Mouse (Mus musculus) embryonic facial prominence, embryonic 15.5 days (tissue): ENCODE measurements around the gene Adamtsl4. TPM values are rescaled to one million over a fixed set of nuclear protein-coding genes. Genes with fewer than 3 reads are reported as not detected.

Source experiments
- ATAC-seq: fragments of 200-750 bp; cut with Nextera tagmentation; 2 replicates; pipeline ENCODE4 v1.8.0; 2017; ENCODE audit warnings: low read depth, moderate TSS enrichment; ENCODE audit not compliant: insufficient number of reproducible peaks, low FRiP score, low TSS enrichment
- H3K27ac ChIP-seq: fragments of 300-500 bp; sonication (generic); replicated peaks from 2 replicates; pipeline ENCODE4 v1.5.1; 2015; ENCODE audit warnings: mild to moderate bottlenecking, inconsistent platforms
- H3K27me3 ChIP-seq: fragments of 300-500 bp; sonication (generic); 2 replicates; pipeline ENCODE4 v1.6.1; 2015; ENCODE audit warnings: inconsistent platforms
- H3K36me3 ChIP-seq: fragments of 300-500 bp; sonication (generic); 2 replicates; pipeline ENCODE4 v1.6.1; 2015; ENCODE audit warnings: mild to moderate bottlenecking, inconsistent platforms
- H3K4me1 ChIP-seq: fragments of 300-500 bp; sonication (generic); 2 replicates; pipeline ENCODE4 v1.6.1; 2015; ENCODE audit warnings: inconsistent platforms
- H3K4me2 ChIP-seq: fragments of 300-500 bp; sonication (generic); replicated peaks from 2 replicates; pipeline ENCODE4 v1.6.1; 2015; ENCODE audit warnings: mild to moderate bottlenecking, inconsistent platforms
- H3K4me3 ChIP-seq: fragments of 300-500 bp; sonication (generic); replicated peaks from 2 replicates; pipeline ENCODE4 v1.5.1; 2015; ENCODE audit warnings: mild to moderate bottlenecking, inconsistent platforms
- H3K9ac ChIP-seq: fragments of 300-500 bp; sonication (generic); 2 replicates; pipeline ENCODE4 v1.6.1; 2015; ENCODE audit warnings: inconsistent platforms
- H3K9me3 ChIP-seq: fragments of 300-500 bp; sonication (generic); replicated peaks from 2 replicates; pipeline ENCODE4 v1.6.1; 2016; ENCODE audit warnings: inconsistent platforms
- WGBS: fragments of 180-500 bp; shearing (Covaris S2); methylation state at CpG from one replicate; pipeline ENCODE4 v1.1.7; 2015; 5-methylcytosine and 5-hydroxymethylcytosine counted together
- polyA plus RNA-seq: library from polyadenylated mRNA; unstranded; fragments of >200 nt; fragmentation: Nextera tagmentation; extraction: Ambion mirVana; gene quantifications from 2 replicates; pipeline ENCODE4 v1.2.1, GENCODE M21; 2015

The Adamtsl4 gene
- polyA plus RNA-seq, 1 experiment from 2014 or later: 3.8 TPM

DNA sequence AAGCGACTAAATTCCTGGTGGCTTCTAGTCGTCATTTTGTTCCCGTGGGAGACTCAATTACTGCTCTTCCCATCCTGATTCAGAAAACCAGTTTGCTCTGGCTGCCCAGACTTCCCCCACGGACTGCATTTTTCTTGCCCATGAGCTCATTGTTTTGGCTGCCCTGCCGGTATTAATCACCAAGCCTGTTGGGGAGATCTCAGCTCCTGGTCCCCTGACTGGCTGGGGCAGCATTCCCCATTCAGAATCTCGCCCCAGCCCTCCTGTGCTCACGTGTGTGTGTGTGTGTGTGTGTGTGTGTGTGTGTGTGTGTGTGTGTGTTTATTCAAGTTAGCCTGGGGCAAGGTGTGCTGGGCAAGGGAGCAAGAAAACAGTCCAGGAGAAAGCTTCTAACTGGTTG, 19.7 kb downstream of the Adamtsl4 start:
- peaks cover 41% of the 10 kb centered on the region for H3K36me3 ChIP-seq
- no peaks in the 10 kb centered on the region for H3K9me3 ChIP-seq

DNA sequence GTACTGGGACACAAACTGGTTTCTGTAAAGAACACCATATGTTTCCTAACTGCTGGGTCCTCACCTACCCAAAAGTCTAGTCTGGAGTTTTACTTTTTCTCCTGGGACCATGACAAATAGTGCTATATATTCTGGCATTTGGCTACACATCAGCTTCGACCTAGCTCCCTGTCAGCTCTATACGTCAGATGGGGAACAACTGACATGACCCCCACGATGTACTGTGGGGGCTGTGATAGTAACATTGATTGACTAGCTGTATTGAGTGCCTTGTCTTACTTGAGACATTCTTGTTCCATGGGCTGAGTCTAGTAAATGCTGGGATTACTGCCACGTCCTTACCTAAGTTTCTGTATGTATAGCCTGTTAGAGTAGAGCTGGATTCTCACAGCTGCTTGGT, 20.2 kb downstream of the Adamtsl4 start:
- H3K27me3 ChIP-seq: no peaks in the 10 kb centered on the region
- H3K36me3 ChIP-seq: peaks cover 46% of the 10 kb centered on the region
- H3K4me1 ChIP-seq: peaks cover 51% of the 10 kb centered on the region
- no peak for ATAC-seq
- no peaks in the 10 kb centered on the region for H3K9me3 ChIP-seq
- H3K27ac ChIP-seq: peak overlapping the region; percentile 84
- WGBS: 44% methylated on average over 4 of the region's 4 CpGs
- no peak overlapping the region for H3K9ac ChIP-seq
- no peak overlapping the region for H3K4me2 ChIP-seq
- no peak overlapping the region for H3K4me3 ChIP-seq

More for the DNA sequence above, 19.7 kb downstream of the Adamtsl4 start:
- Histone ChIP-seq H3K4me2 (no peak overlapping the region), H3K9ac (no peak overlapping the region), H3K4me3 (no peak overlapping the region), H3K27ac (peak overlapping the region; percentile 84), H3K27me3 (no peaks in the 10 kb centered on the region), H3K4me1 (peaks cover 51% of the 10 kb centered on the region)
- peak; percentile 45; the same call in 1 of the 2 replicates for ATAC-seq
- WGBS: 22% methylated on average over 7 of the region's 7 CpGs

DNA sequence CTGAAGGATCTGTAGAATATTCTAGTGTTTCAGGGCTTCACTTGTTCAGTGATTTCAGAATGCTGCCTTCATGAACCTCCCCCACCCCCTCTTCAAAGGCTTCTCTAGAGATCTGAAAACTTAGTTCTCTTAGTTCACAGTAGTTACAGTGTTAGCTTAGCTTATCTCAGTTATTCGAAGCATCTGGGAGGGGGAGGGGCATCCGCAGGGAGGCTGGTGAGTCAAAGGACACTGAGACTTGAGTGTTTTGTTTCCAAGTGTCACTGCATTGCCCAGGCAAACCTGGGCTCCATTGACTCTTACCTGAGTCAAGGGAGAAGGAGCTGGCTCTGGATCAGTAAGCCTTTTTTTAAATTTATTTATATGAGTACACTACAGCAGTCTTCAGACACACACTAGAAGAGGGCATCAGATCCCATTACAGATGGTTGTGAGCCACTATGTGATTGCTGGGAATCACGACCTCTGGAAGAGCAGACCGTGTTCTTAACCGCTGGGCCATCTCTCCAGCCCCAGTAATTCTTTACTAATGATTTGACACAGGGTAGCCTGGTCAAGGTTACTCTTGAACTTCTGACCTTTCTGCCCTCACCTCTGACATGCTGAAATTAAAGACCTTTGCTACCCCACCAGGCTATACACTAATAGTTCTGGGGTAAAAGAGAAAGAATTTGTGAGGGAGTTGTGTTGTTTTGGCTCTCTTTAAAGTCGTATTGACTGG, 21.4 kb downstream of the Adamtsl4 start:
- ATAC-seq: no peak
- H3K9ac ChIP-seq: no peak overlapping the region
- no peak overlapping the region for H3K4me3 ChIP-seq
- peaks cover 54% of the 10 kb centered on the region for H3K36me3 ChIP-seq
- 35% methylated on average over 6 of the region's 6 CpGs for WGBS
- no peak overlapping the region for H3K4me2 ChIP-seq
- H3K27me3 ChIP-seq: no peaks in the 10 kb centered on the region
- peaks cover 52% of the 10 kb centered on the region for H3K4me1 ChIP-seq
- H3K27ac ChIP-seq: no peak overlapping the region
- H3K9me3 ChIP-seq: no peaks in the 10 kb centered on the region

DNA sequence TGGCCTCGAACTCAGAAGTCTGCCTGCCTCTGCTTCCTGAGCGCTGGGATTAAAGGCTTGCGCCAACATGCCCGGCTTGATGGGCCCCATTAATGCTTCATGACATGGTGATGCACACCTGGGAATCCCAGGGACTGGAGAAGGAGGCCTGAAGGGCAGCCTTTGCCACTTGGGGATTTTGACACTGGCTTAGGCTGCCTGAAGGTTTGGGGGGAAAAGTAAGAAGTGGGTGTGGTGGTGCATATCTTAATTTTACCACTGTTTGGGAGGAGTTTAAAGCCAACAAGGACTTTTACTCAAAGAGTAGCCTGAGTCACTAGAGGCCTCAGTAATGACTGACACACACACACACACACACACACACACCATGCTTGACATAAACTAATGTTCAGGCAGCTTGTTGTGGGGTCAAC, 22.8 kb downstream of the Adamtsl4 start:
- WGBS: 86% methylated on average over 4 of the region's 4 CpGs
- H3K36me3 ChIP-seq: peaks cover 56% of the 10 kb centered on the region
- H3K4me2 ChIP-seq: no peak overlapping the region
- no peak overlapping the region for H3K27ac ChIP-seq
- no peaks in the 10 kb centered on the region for H3K9me3 ChIP-seq
- H3K4me1 ChIP-seq: peaks cover 65% of the 10 kb centered on the region
- no peak for ATAC-seq
- H3K9ac ChIP-seq: no peak overlapping the region
- H3K27me3 ChIP-seq: no peaks in the 10 kb centered on the region
- no peak overlapping the region for H3K4me3 ChIP-seq

DNA sequence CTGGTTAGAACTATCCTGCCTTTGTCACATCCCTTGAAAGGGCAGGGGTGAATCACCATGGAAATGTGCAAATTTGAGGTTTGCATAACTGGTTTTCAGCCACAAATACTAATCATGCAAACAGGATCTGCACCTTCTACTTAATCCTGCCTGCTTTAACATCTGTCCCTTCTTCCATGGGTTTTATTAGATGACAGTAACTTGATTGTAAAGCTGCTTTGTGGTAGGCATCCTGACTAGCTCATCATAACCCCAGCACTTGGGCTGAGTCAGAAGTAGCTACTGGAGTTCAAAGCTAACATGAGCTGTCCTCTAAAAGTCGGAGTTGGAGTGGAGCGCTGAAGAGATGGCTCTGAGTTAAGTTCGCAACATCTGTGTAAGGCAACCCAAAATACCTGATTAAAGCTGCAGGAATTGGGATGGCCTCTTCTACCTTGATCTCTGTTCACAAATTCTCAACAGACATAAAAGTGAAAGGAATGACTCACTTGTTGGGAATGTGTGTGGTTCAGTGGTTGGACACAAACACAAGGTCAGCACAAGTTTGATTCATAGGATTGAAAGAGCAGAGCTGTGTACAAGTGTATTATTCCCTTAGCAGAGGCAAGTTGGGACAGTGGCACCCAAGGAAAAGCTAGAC, 23.6 kb downstream of the Adamtsl4 start:
- H3K27me3 ChIP-seq: no peaks in the 10 kb centered on the region
- 0 out of 2 replicates have a peak overlapping the region, but pooled peaks have one; percentile 11 for H3K27ac ChIP-seq
- no peak overlapping the region for H3K4me2 ChIP-seq
- no peak for ATAC-seq
- WGBS: 84% methylated on average over 3 of the region's 3 CpGs
- H3K9ac ChIP-seq: no peak overlapping the region
- no peak overlapping the region for H3K4me3 ChIP-seq
- H3K4me1 ChIP-seq: peaks cover 65% of the 10 kb centered on the region
- no peaks in the 10 kb centered on the region for H3K9me3 ChIP-seq
- peaks cover 50% of the 10 kb centered on the region for H3K36me3 ChIP-seq

DNA sequence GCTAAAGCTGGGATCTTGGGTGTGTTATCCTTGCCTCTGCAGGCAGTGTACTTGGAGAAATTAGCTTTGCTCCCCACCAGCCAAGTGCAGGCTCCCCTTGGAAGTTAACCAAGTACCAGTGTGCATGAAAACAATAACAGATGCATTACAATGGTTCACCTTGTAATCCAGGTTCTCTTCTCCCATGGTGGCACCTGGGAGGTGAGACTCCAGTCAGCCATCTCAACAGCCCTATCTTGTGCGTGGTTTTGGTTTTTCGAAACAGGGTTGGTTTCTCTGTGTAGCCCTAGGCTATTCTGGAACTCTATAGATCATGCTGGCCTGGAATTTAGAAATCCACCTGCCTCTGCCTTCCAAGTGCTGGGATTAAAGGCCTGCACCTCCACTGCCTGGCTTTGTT, 24.2 kb downstream of the Adamtsl4 start:
- H3K36me3 ChIP-seq: peaks cover 48% of the 10 kb centered on the region
- 73% methylated on average over 2 of the region's 2 CpGs for WGBS
- no peak overlapping the region; the same call in 1 of the 2 replicates for H3K27ac ChIP-seq
- H3K4me3 ChIP-seq: no peak overlapping the region
- ATAC-seq: no peak
- no peak overlapping the region for H3K4me2 ChIP-seq
- no peaks in the 10 kb centered on the region for H3K27me3 ChIP-seq
- H3K9ac ChIP-seq: no peak overlapping the region
- peaks cover 63% of the 10 kb centered on the region for H3K4me1 ChIP-seq
- H3K9me3 ChIP-seq: no peaks in the 10 kb centered on the region

DNA sequence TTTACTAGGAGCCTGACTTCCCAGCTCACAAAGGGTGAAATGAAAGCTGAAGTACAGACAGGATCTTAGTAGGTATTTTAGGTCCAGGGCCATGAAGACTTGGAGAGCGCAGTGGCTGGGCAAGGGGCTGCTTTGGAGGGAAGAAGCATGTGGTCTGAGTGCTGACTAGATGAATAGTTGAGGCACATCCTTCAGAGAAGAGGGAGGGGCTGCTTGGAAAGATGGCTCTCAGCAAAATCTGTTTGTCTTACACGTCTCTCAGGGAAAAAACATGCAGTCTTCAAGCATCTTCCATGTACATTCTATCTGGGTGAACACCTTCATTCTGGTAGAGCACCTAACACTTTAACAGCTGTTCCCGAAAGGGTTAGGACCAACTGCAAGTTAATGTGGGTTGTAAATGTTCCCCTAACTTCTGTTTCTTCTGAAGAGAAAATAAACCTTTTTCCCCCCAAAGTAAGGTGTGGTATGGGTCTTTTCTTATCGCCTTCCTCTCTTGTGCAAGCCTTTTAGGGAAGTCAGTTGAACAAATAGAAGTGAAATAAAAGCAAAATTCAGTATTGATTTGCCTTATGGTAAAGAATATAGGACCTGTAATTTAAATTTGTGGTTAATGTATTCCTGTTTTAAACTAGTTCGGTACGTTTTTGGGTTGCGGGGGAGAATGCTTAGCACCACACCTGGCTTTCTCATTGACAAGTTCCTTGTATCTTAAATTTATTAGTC, 24.8 kb downstream of the Adamtsl4 start:
- no peaks in the 10 kb centered on the region for H3K9me3 ChIP-seq
- H3K4me3 ChIP-seq: peak overlapping the region; percentile 15; the same call in 1 of the 2 replicates
- ATAC-seq: no peak
- H3K36me3 ChIP-seq: peaks cover 47% of the 10 kb centered on the region
- H3K4me2 ChIP-seq: no peak overlapping the region; the same call in 1 of the 2 replicates
- no peaks in the 10 kb centered on the region for H3K27me3 ChIP-seq
- peaks cover 58% of the 10 kb centered on the region for H3K4me1 ChIP-seq
- 74% methylated on average over 7 of the region's 7 CpGs for WGBS
- no peak overlapping the region; the same call in 1 of the 2 replicates for H3K27ac ChIP-seq
- no peak overlapping the region for H3K9ac ChIP-seq

DNA sequence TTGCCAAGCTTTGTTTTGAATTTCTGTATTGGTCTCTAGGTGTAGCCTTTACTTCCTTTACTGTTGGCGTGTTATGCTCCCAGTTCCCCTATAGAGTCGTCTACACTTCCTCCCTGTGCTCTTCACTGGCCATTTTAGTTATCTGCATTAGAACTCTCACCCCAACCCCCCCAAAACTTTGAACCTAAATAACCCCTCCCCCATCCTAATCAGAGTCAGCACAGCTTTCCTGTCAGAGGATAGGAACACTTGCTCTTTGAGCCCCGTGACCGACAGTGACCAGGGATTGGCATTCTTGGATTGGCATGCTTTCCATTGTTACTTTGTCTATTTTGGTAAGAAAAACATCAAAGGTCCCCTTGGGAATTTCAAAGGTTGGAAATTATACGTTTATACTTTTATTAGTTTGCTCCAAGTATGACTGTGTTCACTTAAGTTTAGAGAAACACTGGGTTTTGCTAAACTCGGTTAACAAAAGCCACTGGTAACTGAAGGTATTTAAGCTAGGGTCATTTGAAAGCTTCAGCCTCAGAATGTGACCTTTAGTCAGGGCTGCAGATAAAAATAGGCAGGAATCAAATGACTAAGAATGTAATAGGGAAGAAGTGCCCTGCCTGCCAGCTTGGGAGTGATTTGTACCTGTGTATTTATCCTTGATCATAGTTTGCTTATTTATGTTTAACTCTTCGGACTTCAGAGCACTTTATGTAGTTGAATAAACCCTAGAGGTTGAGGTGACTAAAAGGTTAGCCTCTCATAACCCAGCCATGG, 25.6 kb downstream of the Adamtsl4 start:
- H3K9ac ChIP-seq: no peak overlapping the region
- H3K4me2 ChIP-seq: peak overlapping the region; percentile 28
- no peaks in the 10 kb centered on the region for H3K27me3 ChIP-seq
- peaks cover 55% of the 10 kb centered on the region for H3K4me1 ChIP-seq
- WGBS: 42% methylated on average over 7 of the region's 7 CpGs
- ATAC-seq: no peak
- peaks cover 47% of the 10 kb centered on the region for H3K36me3 ChIP-seq
- peak overlapping the region; percentile 15 for H3K4me3 ChIP-seq
- no peaks in the 10 kb centered on the region for H3K9me3 ChIP-seq
- no peak overlapping the region; the same call in 1 of the 2 replicates for H3K27ac ChIP-seq

DNA sequence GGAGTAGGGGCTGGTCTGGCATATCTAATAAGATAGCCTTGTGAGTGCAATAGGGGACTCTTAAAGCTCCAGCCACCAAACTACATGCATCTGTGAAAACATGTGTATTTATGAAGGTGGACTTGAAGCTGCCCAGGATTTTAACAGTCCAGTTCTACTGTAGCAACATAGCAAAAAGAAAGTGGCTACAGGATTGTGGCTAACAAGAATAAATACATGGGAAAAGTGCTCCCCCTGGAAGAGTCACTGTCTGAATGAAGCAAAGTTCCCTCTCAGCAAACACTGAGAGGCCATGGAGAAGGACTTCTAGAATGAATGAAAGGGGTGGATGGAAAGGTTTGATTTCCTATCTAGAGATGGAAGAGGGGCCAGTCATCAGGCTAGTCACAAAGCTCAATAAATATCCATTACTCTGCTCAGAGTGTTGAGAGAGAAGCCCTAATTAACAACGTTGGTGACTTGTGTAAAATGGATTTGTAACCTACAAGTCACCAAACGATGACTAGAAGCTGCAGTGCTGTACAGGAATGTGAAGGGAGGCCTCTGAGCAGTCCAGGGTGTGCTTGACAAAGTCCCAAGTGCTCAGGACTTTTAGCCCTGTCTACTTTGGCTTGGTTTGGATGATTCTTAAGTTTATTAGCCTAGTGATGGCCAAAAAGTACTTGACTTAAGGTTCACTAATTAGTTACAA, 26.8 kb downstream of the Adamtsl4 start:
- Histone ChIP-seq H3K4me1 (peaks cover 49% of the 10 kb centered on the region), H3K27ac (no peak overlapping the region), H3K27me3 (no peaks in the 10 kb centered on the region), H3K4me2 (peak overlapping the region; percentile 69), H3K36me3 (peaks cover 41% of the 10 kb centered on the region), H3K9me3 (no peaks in the 10 kb centered on the region), H3K4me3 (peak overlapping the region; percentile 93), H3K9ac (peak overlapping the region; percentile 99; the same call in 1 of the 2 replicates)
- no peak for ATAC-seq
- WGBS: 32% methylated on average over 2 of the region's 2 CpGs

DNA sequence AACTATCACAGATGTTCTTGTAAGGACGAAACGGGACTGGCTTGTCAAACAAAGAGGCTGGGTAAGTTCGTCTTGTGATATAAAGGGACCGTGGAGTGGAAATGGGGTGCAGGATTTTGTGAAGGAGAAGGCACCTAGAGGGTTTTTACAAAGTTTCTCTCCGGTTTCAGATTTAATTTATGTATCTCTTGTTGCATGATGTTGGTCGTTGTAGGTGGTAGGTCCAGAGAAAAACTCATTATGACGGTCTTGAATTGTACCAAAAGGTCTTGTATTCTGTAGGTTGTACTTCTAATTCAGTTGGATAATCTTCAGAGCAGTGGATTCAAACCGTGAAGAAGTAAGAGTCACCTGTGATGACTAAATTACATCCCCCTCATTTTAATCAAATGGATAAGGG, 27.8 kb downstream of the Adamtsl4 start:
- Histone ChIP-seq H3K4me3 (peak overlapping the region; percentile 93), H3K4me2 (peak overlapping the region; percentile 69), H3K27me3 (no peaks in the 10 kb centered on the region), H3K4me1 (peaks cover 48% of the 10 kb centered on the region), H3K36me3 (peaks cover 35% of the 10 kb centered on the region), H3K9ac (peak overlapping the region; percentile 99), H3K9me3 (no peaks in the 10 kb centered on the region), H3K27ac (peak overlapping the region; percentile 97)
- 2% methylated on average over 8 of the region's 8 CpGs for WGBS
- no peak for ATAC-seq
